Mouse (Mus musculus) lung, postnatal 0 days (tissue): ENCODE data around the gene Apmap.

Source experiments
- CTCF ChIP-seq: IDR thresholded peaks from 2 replicates; pipeline ENCODE4 v1.5.1; 2016; ENCODE audit warnings: antibody characterized with exemption, mild to moderate bottlenecking
- EP300 ChIP-seq: IDR thresholded peaks from 2 replicates; pipeline ENCODE4 v1.6.1; 2016; ENCODE audit warnings: antibody characterized with exemption, mild to moderate bottlenecking, control low read depth

- peak; percentile 93 for TF ChIP-seq CTCF
- TF ChIP-seq EP300: no peak
These were observed 649 bp upstream of the Apmap start for GRCm38 (mm10) chr2:150608872-150609560.
